Mouse (Mus musculus): ENCODE results near the gene Cnp.
"Not testable (repeated sequence)": the region's sequence is repeated elsewhere in the genome, so short reads cannot be mapped to it uniquely, and the experiment has no call there.

- TF ChIP-seq CTCF (IDR thresholded peaks at IDR 0.05; ENCODE audit: insufficient read depth, low read length); POLR2A (IDR thresholded peaks at IDR 0.05; ENCODE audit: borderline replicate concordance, extremely low read depth, low read depth, low read length): not testable (repeated sequence)
These were observed 40.3 kb upstream of the Cnp start for GRCm38 (mm10) chr11:100534411-100534810.
